ENCODE assay signal across 21 mouse cellular contexts in the genomic region with DNA sequence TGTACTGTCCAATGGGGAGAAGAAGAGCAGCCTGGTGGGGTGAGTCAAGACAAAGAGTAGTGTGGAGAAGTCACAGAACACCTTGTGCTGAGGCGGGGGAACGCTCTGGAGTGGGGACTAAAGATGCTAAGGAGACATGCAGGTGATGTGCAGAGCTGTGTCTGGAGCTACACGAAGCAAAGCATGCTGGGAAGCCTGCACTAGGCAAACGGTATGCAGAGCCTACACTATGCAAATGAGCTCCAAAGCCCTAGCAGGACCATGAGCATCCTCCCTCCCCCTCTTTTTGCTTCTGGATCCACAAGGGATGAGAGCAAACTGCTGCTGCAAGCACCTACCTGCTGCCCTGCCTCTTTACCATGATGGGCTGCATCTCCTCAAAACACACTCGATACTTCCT.
A peak's percentile ranks its signal among the peaks of the same experiment; 100 is the strongest.
DNase-seq lines count a peak whose midpoint lies in the region; TF ChIP-seq lines count a peak whose summit lies in the region.
"Had no signal": no experiment of that assay in that cellular context is flagged by ENCODE, and none has a peak within 500 bp of the region (broad histone marks: within the 10 kb centered on the region; RNA-seq: fewer than 3 reads in every experiment).

No protein-coding gene starts in this region.

- TF ChIP-seq POLR2A in brain, embryonic 14.5 days (IDR thresholded peaks at IDR 0.05; ENCODE audit: borderline replicate concordance, extremely low read depth, insufficient read depth, insufficient read length, poor library complexity, severe bottlenecking): no peak

- peak; percentile 16 to 57 for DNase-seq in left cerebral cortex, adult 18-20 months (ENCODE audit: low spot score in 2 of 2)
- no peak for DNase-seq in left cerebral cortex, adult 2 months (ENCODE audit: extremely low spot score in 1 of 2, low spot score in 2 of 2)
- DNase-seq in retina, postnatal 1 day: peak; percentile 28
- no peak for DNase-seq in retina, embryonic 14.5 days (ENCODE audit: low spot score)
- peak; percentile 67 for DNase-seq in ES-CJ7 (ENCODE audit: low read depth, low spot score)
- DNase-seq in brain, embryonic 14.5 days (ENCODE audit: low read depth): peak; percentile 46
- no peak for DNase-seq in cerebellum, postnatal 36 days
- DNase-seq: B cell, adult 2 months; cerebellum, adult 2 months; gastrocnemius, postnatal 36 days; heart, adult 2 months; heart, postnatal 14 days; kidney, adult 2 months; layer of hippocampus, adult 9-11 months; lung, postnatal 4 days; thymus, adult 18-20 months; thymus, postnatal 36 days had no signal

- H3K4me3 ChIP-seq in left cerebral cortex, adult 2 months: no peak overlapping the region
- H3K4me3 ChIP-seq: forebrain, embryonic 15.5 days; heart, adult 2 months; heart, embryonic 13.5 days; neural tube, embryonic 13.5 days had no signal

- no peak for TF ChIP-seq CTCF in left cerebral cortex, adult 2 months (IDR thresholded peaks at IDR 0.05)
- TF ChIP-seq CTCF in brain, embryonic 14.5 days (IDR thresholded peaks at IDR 0.05; ENCODE audit: borderline replicate concordance, extremely low read depth, insufficient read depth, insufficient read length): no peak

- H3K27ac ChIP-seq in left cerebral cortex, adult 2 months: no peak overlapping the region
- H3K27ac ChIP-seq: forebrain, embryonic 15.5 days; heart, adult 2 months; heart, embryonic 13.5 days; kidney, postnatal 0 days; neural tube, embryonic 13.5 days had no signal

- intact Hi-C loops in left cerebral cortex, adult 2 months (cut with DNase I): no loop called here

Comparison
In these comparisons a context has a peak if more than half of its experiments do, and no peak if none do; other contexts are left out.
1. DNase-seq: peak in left cerebral cortex, adult 18-20 months (2 of 2), retina, postnatal 1 day (single experiment), ES-CJ7 (single experiment) and brain, embryonic 14.5 days (single experiment); none in left cerebral cortex, adult 2 months (0 of 2), retina, embryonic 14.5 days (single experiment) and cerebellum, postnatal 36 days (0 of 2).